Mouse (Mus musculus): ENCODE measurements around the gene Acin1.
"Not testable (repeated sequence)": the region's sequence is repeated elsewhere in the genome, so short reads cannot be mapped to it uniquely, and the experiment has no call there.

DNA sequence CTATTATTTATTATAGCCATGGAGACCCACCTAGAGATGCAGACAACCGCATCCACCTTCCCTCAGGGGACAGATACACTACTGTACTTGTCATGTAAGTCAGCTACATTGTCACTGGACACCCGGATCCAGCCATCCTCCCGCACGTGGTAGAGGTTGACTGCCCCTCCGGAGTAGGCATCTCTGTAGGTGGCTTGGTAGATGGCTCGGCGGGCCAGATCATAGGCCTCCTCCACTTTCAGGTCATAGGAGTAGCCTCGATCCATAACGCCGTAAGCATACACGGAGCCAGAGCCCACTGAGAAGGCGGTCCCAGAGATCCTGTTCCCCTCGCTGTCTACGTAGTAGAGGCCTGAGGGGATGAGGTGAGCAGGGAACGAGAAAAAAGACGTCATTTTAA is 72.6 kb downstream of the Acin1 start:
- TF ChIP-seq CTCF (IDR thresholded peaks at IDR 0.05; ENCODE audit: control insufficient read depth, insufficient read depth, insufficient read length); MYOG (IDR thresholded peaks at IDR 0.05; ENCODE audit: control insufficient read depth, extremely low read depth, insufficient read length): not testable (repeated sequence)

Data from C2C12 (cell line).